Mouse (Mus musculus) testis, adult 2 months (tissue): Measurements from ENCODE around the gene Ly6g5c.

Experiments
- CTCF ChIP-seq: fragments of 200-500 bp; IDR thresholded peaks from 2 replicates; pipeline ENCODE4 v1.5.1; 2012; ENCODE audit warnings: low read depth, mild to moderate bottlenecking, inconsistent platforms, low read length, moderate library complexity; ENCODE audit not compliant: control insufficient read depth, insufficient read depth, insufficient replicate concordance
- POLR2A ChIP-seq: fragments of 200-500 bp; IDR thresholded peaks from 2 replicates; pipeline ENCODE4 v1.6.1; 2012; ENCODE audit warnings: low read depth, mild to moderate bottlenecking, inconsistent platforms, low read length, moderate library complexity; ENCODE audit not compliant: control insufficient read depth

DNA sequence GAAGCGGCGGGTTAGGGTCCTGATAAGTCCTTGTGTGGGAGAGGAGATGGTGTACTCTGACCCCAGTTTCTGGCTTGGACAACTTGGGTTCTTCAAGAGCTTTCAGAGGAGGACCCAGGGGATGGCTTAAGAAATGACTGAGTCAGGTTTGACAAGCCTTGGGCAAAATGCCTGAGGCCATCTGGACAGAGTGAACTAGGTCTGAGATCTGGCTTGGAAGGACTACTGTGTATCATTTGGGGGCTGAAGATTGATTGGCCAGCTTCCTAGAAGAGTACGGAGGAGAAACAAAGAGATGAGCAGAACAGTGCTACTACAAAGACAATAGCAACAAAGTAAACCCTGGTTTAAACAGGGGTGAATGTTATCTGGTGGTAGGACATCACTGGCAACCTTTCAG is 44.6 kb upstream of the Ly6g5c start:
- no peak for TF ChIP-seq CTCF
- no peak for TF ChIP-seq POLR2A
